Mouse (Mus musculus) liver, postnatal 0 days (tissue): ENCODE results near the gene Fcna. TPM values are rescaled to one million over a fixed set of nuclear protein-coding genes. Genes with fewer than 3 reads are reported as not detected.

ENCODE experiments used
- ATAC-seq: fragments of 200-750 bp; cut with Nextera tagmentation; 2 replicates; pipeline ENCODE4 v1.8.0; 2017; ENCODE audit warnings: mild to moderate bottlenecking, moderate library complexity
- DNase-seq: peaks from one replicate; pipeline ENCODE4 v3.0.0-alpha.2; 2016
- H3K27ac ChIP-seq: fragments of 300-500 bp; sonication (generic); 2 replicates; pipeline ENCODE4 v1.5.1; 2014; ENCODE audit warnings: antibody characterized with exemption, moderate library complexity, mild to moderate bottlenecking, low read depth
- H3K27me3 ChIP-seq: fragments of 300-500 bp; sonication (generic); 2 replicates; pipeline ENCODE4 v1.6.1; 2014; ENCODE audit warnings: low read length, control low read depth, mixed read lengths; ENCODE audit not compliant: insufficient read depth
- H3K36me3 ChIP-seq: fragments of 300-500 bp; sonication (generic); replicated peaks from 2 replicates; pipeline ENCODE4 v1.6.1; 2014; ENCODE audit warnings: mild to moderate bottlenecking, control low read depth, low read length, moderate library complexity, mixed read lengths; ENCODE audit not compliant: insufficient read depth
- H3K4me1 ChIP-seq: fragments of 300-500 bp; sonication (generic); 2 replicates; pipeline ENCODE4 v1.6.1; 2014; ENCODE audit warnings: antibody characterized with exemption, mild to moderate bottlenecking, control low read depth; ENCODE audit not compliant: insufficient read depth
- H3K4me2 ChIP-seq: fragments of 300-500 bp; sonication (generic); 2 replicates; pipeline ENCODE4 v1.6.1; 2014; ENCODE audit warnings: low read depth, mild to moderate bottlenecking, low read length, moderate library complexity, mixed read lengths
- H3K4me3 ChIP-seq: fragments of 300-500 bp; sonication (generic); 2 replicates; pipeline ENCODE4 v1.5.1; 2014; ENCODE audit warnings: low read depth, low read length
- H3K9ac ChIP-seq: fragments of 300-500 bp; sonication (generic); replicated peaks from 2 replicates; pipeline ENCODE4 v1.6.1; 2014; ENCODE audit warnings: mild to moderate bottlenecking, moderate library complexity
- H3K9me3 ChIP-seq: fragments of 300-500 bp; sonication (generic); 2 replicates; pipeline ENCODE4 v1.6.1; 2016; ENCODE audit warnings: mild to moderate bottlenecking, control low read depth, low read length, mixed read lengths
- CTCF ChIP-seq: sonication (generic); IDR thresholded peaks from 2 replicates; pipeline ENCODE4 v1.5.1; 2016; ENCODE audit warnings: antibody characterized with exemption, low read depth
- EP300 ChIP-seq: IDR thresholded peaks from 2 replicates; pipeline ENCODE4 v1.6.1; 2016; ENCODE audit warnings: antibody characterized with exemption, low read depth, mild to moderate bottlenecking
- WGBS: fragments of 180-500 bp; shearing (Covaris S2); extraction: QIAGEN DNeasy Blood & Tissue Kit; methylation state at CpG from one replicate; pipeline ENCODE4 v1.1.7; 2014; ENCODE audit not compliant: insufficient replicate concordance; 5-methylcytosine and 5-hydroxymethylcytosine counted together
- polyA plus RNA-seq: library from polyadenylated mRNA; unstranded; fragments of >200 nt; fragmentation: Nextera tagmentation; extraction: Ambion mirVana; gene quantifications from 2 replicates; pipeline ENCODE4 v1.2.1, GENCODE M21; 2015

The Fcna gene
- polyA plus RNA-seq, 1 experiment from 2014 or later = 100 TPM

DNA sequence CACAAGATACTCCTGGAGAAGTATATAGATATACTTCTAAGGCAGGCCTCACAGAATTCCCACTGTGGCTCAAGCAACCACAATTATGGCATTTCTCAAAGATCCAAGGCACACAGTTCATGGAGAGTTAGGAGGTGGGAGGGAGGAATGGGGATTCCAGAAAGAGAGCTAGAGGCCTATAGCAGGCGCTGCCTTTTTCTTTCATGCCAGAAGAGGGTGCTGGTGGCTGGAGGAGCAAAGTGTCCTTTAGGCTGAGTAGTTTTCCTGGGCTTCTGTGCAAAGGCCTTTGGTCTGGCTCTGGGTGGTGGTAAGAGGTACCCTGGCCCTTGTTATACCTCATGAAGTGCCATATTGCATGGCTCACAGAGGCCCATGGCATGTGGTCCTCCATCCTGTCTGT lies 6.2 kb upstream of the Fcna start:
- no peak for ATAC-seq
- WGBS = 77% methylated on average over 1 of the region's 1 CpGs
- Histone ChIP-seq H3K4me3 (no peak overlapping the region), H3K4me2 (no peak overlapping the region), H3K27ac (no peak overlapping the region), H3K36me3 (no peaks in the 10 kb centered on the region), H3K9me3 (no peaks in the 10 kb centered on the region), H3K4me1 (0 out of 2 replicates have a peak, but pooled peaks cover 2% of the 10 kb centered on the region), H3K27me3 (no peaks in the 10 kb centered on the region), H3K9ac (no peak overlapping the region)
- DNase-seq = no peak
- TF ChIP-seq CTCF (peak; percentile 42), EP300 (no peak)

DNA sequence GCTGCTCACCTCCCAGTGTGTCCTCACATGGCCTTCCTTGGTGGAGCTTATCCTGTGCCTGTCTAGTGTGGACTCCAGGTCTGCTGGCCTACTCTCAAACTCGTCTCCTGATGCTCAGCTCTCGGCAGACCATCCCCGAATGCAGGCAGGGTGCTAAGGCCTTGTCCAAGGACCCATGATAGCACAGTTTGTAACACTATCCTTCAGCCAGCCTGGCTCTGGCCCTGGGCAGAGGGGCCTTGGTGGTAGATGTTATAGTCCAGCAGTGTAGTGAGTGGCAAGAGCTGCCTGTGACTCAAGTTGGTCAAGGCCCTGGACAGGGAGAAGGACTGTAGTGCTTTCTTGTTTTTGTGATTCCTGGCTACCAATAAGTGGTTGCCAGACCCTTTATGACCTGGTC lies 5.8 kb upstream of the Fcna start:
- Histone ChIP-seq H3K4me1 (peaks cover 3% of the 10 kb centered on the region; the same call in 1 of the 2 replicates), H3K9me3 (no peaks in the 10 kb centered on the region), H3K27me3 (no peaks in the 10 kb centered on the region), H3K4me2 (no peak overlapping the region), H3K4me3 (no peak overlapping the region), H3K27ac (no peak overlapping the region), H3K9ac (no peak overlapping the region), H3K36me3 (no peaks in the 10 kb centered on the region)
- DNase-seq (no peak), ATAC-seq (no peak)
- no peak for TF ChIP-seq EP300
- TF ChIP-seq CTCF = no peak
- 86% methylated on average over 3 of the region's 3 CpGs for WGBS

DNA sequence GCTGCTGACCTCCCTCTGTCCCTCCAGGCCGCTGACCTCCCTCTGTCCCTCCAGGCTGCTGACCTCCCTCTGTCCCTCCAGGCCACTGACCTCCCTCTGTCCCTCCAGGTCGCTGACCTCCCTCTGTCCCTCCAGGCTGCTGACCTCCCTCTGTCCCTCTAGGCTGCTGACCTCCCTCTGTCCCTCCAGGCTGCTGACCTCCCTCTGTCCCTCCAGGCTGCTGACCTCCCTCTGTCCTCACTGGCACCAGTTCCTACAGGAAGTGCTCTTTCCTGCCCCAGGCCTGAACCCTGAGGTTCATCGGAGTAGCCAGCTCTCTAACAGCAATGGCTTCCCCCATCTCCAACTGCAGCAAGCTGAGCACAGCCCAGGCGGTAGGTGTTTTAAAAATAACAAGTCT lies 908 bp upstream of the Fcna start:
- Histone ChIP-seq H3K9me3 (no peaks in the 10 kb centered on the region), H3K4me2 (no peak overlapping the region), H3K4me3 (no peak overlapping the region), H3K27me3 (no peaks in the 10 kb centered on the region), H3K9ac (no peak overlapping the region), H3K4me1 (peaks cover 9% of the 10 kb centered on the region; the same call in 1 of the 2 replicates), H3K27ac (peak overlapping the region; percentile 67), H3K36me3 (no peaks in the 10 kb centered on the region)
- DNase-seq (peak; percentile 63), ATAC-seq (peak; percentile 77)
- TF ChIP-seq EP300 (peak; percentile 50; the same call in 1 of the 2 replicates), CTCF (no peak)
- 35% methylated on average over 4 of the region's 4 CpGs for WGBS

GRCm38 (mm10) chr2:25625986-25626385 lies 1.8 kb downstream of the Fcna start:
- Histone ChIP-seq H3K9me3 (no peaks in the 10 kb centered on the region), H3K36me3 (no peaks in the 10 kb centered on the region), H3K4me1 (peaks cover 11% of the 10 kb centered on the region), H3K27me3 (no peaks in the 10 kb centered on the region), H3K4me3 (no peak overlapping the region), H3K9ac (no peak overlapping the region), H3K4me2 (peak overlapping the region; percentile 22; the same call in 1 of the 2 replicates), H3K27ac (no peak overlapping the region)
- no peak for TF ChIP-seq CTCF
- TF ChIP-seq EP300 = no peak
- ATAC-seq (no peak), DNase-seq (no peak)
- 41% methylated on average over 5 of the region's 5 CpGs for WGBS

DNA sequence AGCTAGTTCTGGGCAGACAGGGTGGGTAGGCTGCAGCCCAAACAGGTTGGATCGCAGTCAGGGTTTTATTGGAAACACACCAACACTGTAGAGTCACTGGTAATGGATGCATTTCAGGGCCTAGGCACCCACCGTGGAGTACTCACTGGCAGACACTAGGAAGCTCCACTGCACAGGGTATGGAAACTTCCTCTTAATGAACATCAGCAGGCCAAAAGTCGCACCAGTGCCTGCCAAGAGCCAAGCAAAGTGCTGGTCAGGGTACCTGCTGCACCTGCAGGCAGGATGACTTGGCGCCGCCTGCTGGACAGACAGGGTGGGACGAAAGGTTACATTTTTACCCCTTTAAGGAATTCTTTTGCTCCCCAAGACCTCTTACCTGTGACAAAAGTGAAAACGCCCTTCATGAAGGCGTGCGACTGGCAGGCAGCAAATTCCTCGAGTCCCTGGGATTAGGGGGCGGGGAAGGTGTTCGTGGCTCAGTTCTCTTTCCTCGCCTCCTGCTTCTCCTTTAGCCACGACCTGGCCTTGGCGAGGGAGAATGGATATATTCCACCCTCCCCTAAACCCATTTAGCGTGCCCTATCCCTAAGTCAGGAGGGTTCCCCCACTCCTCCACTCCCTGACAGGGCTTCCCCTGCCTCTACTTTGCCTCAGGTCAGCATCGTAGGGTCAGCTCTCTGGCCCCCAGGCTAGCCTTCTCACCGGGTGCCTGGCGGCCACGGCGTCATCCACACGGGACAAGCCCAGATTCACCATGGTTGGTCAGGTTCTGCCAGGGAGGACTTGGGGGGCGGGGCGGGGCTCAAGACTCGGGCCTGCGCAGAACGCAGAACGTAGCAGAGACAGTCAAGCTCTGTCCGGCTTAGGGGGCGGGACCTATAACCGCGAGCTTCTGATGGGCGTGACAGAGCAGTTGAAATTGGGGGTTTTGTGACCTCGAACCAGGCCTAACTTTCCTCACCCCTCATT lies 6.3 kb downstream of the Fcna start, which contains the start of gene Tmem141:
Gene Tmem141, minus strand, starts transcription at position 777 of the 972 bp plus-strand sequence.
- Histone ChIP-seq H3K4me3 (peak within 1 kb of the TSS; percentile 30), H3K9me3 (no peaks in the 10 kb centered on the region), H3K27me3 (peaks cover 10% of the 10 kb centered on the region; the same call in 1 of the 2 replicates), H3K9ac (peak within 1 kb of the TSS; percentile 36), H3K4me1 (peaks cover 5% of the 10 kb centered on the region), H3K36me3 (0 out of 2 replicates have a peak, but pooled peaks cover 4% of the 10 kb centered on the region), H3K4me2 (peak within 1 kb of the TSS; percentile 65), H3K27ac (peak within 1 kb of the TSS; percentile 62)
- TF ChIP-seq EP300 (no peak), CTCF (peak; percentile 81)
- ATAC-seq (peak; percentile 97), DNase-seq (peak; percentile 88)
- WGBS = 7% methylated on average over 34 of the region's 34 CpGs

DNA sequence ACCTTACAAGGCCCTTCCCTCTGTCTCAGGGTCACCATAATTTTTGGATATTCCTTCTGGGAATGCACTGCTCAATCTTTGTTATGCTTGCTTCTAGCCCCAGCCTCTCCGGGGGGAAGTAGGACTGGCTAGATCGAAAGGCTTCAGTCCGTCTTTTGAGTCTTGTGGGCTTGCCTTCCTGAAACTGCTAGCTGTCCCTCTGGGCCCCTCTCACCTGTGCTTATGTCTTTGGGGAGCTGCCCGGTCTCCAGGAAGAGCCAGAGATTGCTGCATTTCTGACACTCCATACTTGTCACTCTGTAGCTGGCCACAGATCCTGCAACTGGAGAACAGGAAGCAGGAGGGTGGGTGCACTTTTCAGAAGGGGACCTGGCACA lies 7.0 kb downstream of the Fcna start:
- H3K27me3 ChIP-seq = peaks cover 16% of the 10 kb centered on the region; the same call in 1 of the 2 replicates
- WGBS = 43% methylated on average over 4 of the region's 4 CpGs
- H3K36me3 ChIP-seq = 0 out of 2 replicates have a peak, but pooled peaks cover 4% of the 10 kb centered on the region
- H3K9me3 ChIP-seq = no peaks in the 10 kb centered on the region
- DNase-seq (no peak), ATAC-seq (no peak)
- no peak overlapping the region for H3K27ac ChIP-seq
- peak overlapping the region; percentile 30; the same call in 1 of the 2 replicates for H3K4me3 ChIP-seq
- H3K4me1 ChIP-seq = peaks cover 5% of the 10 kb centered on the region
- H3K4me2 ChIP-seq = peak overlapping the region; percentile 65
- H3K9ac ChIP-seq = no peak overlapping the region
- TF ChIP-seq CTCF (no peak), EP300 (no peak)
